In the genomic region with DNA sequence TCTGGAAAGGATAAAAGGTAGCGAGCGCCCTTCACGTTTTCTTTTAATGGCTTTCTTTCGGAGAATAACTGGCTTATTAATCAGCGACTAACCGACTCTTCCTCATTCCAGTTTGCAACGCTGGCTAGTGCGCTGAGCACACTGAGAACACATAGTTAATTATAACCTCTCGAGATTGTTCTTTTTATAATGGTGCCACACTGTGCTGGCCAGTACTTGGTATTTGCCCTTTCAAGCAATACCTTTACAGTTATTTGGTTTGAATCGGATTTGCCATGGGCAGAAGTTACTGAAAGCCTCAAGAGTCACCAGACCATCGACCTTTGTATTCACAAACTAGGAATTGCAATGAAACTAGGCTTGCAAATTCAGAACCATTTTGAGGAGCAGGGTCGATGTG, we compare ENCODE assay signal across 9 mouse cellular contexts. TPM values are rescaled to one million over a fixed set of nuclear protein-coding genes. Genes with fewer than 3 reads are reported as not detected.
DNase-seq lines count a peak whose midpoint lies in the region; ATAC-seq and TF ChIP-seq lines count a peak whose summit lies in the region.
"Had no signal": no experiment of that assay in that cellular context is flagged by ENCODE, and none has a peak within 500 bp of the region (broad histone marks: within the 10 kb centered on the region; RNA-seq: fewer than 3 reads in every experiment).

No protein-coding gene starts in this region.

- 0 out of 2 replicates have a peak, but pooled peaks have one; percentile 17 for ATAC-seq in forebrain, embryonic 15.5 days (replicated peaks)
- no peak for ATAC-seq in limb, embryonic 12.5 days (ENCODE audit: insufficient number of reproducible peaks, insufficient read depth, low FRiP score, low TSS enrichment, low read depth)
- no peak for ATAC-seq in stomach, embryonic 15.5 days (ENCODE audit: insufficient read depth, low FRiP score, low read depth)
- ATAC-seq in monocyte, adult 5-6 weeks (replicated peaks; ENCODE audit: insufficient number of reproducible peaks, low FRiP score, low TSS enrichment, poor library complexity, severe bottlenecking) = no peak

- H3K27ac ChIP-seq in ES-E14 (ENCODE audit: insufficient read depth, low read depth, low read length, poor library complexity, severe bottlenecking) = peak overlapping the region; percentile 98; the same call in 1 of the 2 replicates
- H3K27ac ChIP-seq in forebrain, embryonic 15.5 days (replicated peaks) = peak overlapping the region; percentile 96
- peak overlapping the region; percentile 91 for H3K27ac ChIP-seq in limb, embryonic 12.5 days
- H3K27ac ChIP-seq in stomach, embryonic 15.5 days = peak overlapping the region; percentile 96

- H3K4me3 ChIP-seq in ES-E14 (ENCODE audit: insufficient read depth in 1 of 2, low read depth in 1 of 2, low read length in 2 of 2, poor library complexity in 1 of 2, severe bottlenecking in 1 of 2) = peak overlapping the region; percentile 85 to 98
- peak overlapping the region; percentile 79 for H3K4me3 ChIP-seq in forebrain, embryonic 15.5 days
- H3K4me3 ChIP-seq in limb, embryonic 12.5 days (replicated peaks) = peak overlapping the region; percentile 92
- peak overlapping the region; percentile 86 for H3K4me3 ChIP-seq in stomach, embryonic 15.5 days (replicated peaks)

- H3K36me3 ChIP-seq in ES-E14 (ENCODE audit: control insufficient read depth, insufficient read depth, low read length, poor library complexity, severe bottlenecking) = peaks cover 11% of the 10 kb centered on the region
- peaks cover 16% of the 10 kb centered on the region for H3K36me3 ChIP-seq in forebrain, embryonic 15.5 days
- H3K36me3 ChIP-seq in limb, embryonic 12.5 days = peaks cover 25% of the 10 kb centered on the region
- H3K36me3 ChIP-seq in stomach, embryonic 15.5 days = peaks cover 9% of the 10 kb centered on the region

- peak overlapping the region; percentile 60 for H3K4me2 ChIP-seq in forebrain, embryonic 15.5 days (replicated peaks)
- peak overlapping the region; percentile 73 for H3K4me2 ChIP-seq in limb, embryonic 12.5 days
- peak overlapping the region; percentile 58 for H3K4me2 ChIP-seq in stomach, embryonic 15.5 days

- peak overlapping the region; percentile 97 for H3K9ac ChIP-seq in ES-E14 (ENCODE audit: insufficient read depth, low read depth, low read length, poor library complexity, severe bottlenecking)
- peak overlapping the region; percentile 87 for H3K9ac ChIP-seq in forebrain, embryonic 15.5 days (replicated peaks)
- H3K9ac ChIP-seq in limb, embryonic 12.5 days (replicated peaks) = peak overlapping the region; percentile 86
- H3K9ac ChIP-seq in stomach, embryonic 15.5 days = peak overlapping the region; percentile 78

- under 1% methylated on average over 12 of the region's 12 CpGs for WGBS in forebrain, embryonic 15.5 days
- 3% methylated on average over 12 of the region's 12 CpGs for WGBS in limb, embryonic 12.5 days
- 2% methylated on average over 12 of the region's 12 CpGs for WGBS in stomach, embryonic 15.5 days

- peak; percentile 36 for DNase-seq in embryo, embryonic 10 days (ENCODE audit: low spot score)
- DNase-seq in embryo, embryonic 11 days = no peak
- no peak for DNase-seq in ES-E14 (ENCODE audit: low read depth, low spot score)
- no peak for DNase-seq in thymus, postnatal 0 days (ENCODE audit: low spot score)

- peaks cover 2 to 3% of the 10 kb centered on the region in 2 experiments; a peak in 3 of 4 replicates for H3K4me1 ChIP-seq in ES-E14 (ENCODE audit: control insufficient read depth in 2 of 2, insufficient read depth in 2 of 2, low read length in 2 of 2, poor library complexity in 1 of 2)
- peaks cover 16% of the 10 kb centered on the region for H3K4me1 ChIP-seq in forebrain, embryonic 15.5 days
- H3K4me1 ChIP-seq in limb, embryonic 12.5 days (replicated peaks) = peaks cover 7% of the 10 kb centered on the region; the same call in 1 of the 2 replicates
- H3K4me1 ChIP-seq in stomach, embryonic 15.5 days = no peaks in the 10 kb centered on the region

- H3K27me3 ChIP-seq in forebrain, embryonic 15.5 days = no peaks in the 10 kb centered on the region
- no peaks in the 10 kb centered on the region for H3K27me3 ChIP-seq in limb, embryonic 12.5 days
- no peaks in the 10 kb centered on the region for H3K27me3 ChIP-seq in stomach, embryonic 15.5 days (replicated peaks)

- H3K9me3 ChIP-seq in ES-E14 (ENCODE audit: control insufficient read depth, insufficient read depth, low read depth, low read length) = no peaks in the 10 kb centered on the region
- no peaks in the 10 kb centered on the region for H3K9me3 ChIP-seq in forebrain, embryonic 15.5 days
- H3K9me3 ChIP-seq in limb, embryonic 12.5 days = no peaks in the 10 kb centered on the region
- H3K9me3 ChIP-seq in stomach, embryonic 15.5 days = no peaks in the 10 kb centered on the region

- in situ Hi-C loops in ES-E14 (cut with MboI; ENCODE audit: low sequenced_read_pairs in 2 of 2, unreplicated experiment in 2 of 2) = no loop called here

TF ChIP-seq in ES-E14, 5 proteins besides CTCF, POLR2A, EP300 and RAD21:
- TF ChIP-seq CHD2 (IDR thresholded peaks at IDR 0.05; ENCODE audit: low read depth, low read length) (no peak), ZNF384 (IDR thresholded peaks at IDR 0.05; ENCODE audit: low read depth, low read length) (no peak), HCFC1 (IDR thresholded peaks at IDR 0.05; ENCODE audit: borderline replicate concordance, insufficient read depth, low read length) (no peak), ZC3H11A (IDR thresholded peaks at IDR 0.05; ENCODE audit: borderline replicate concordance, low read depth, low read length) (no peak), MAFK (IDR thresholded peaks at IDR 0.05; ENCODE audit: insufficient read depth, low read depth, low read length) (no peak)
TF ChIP-seq in ES-E14: peak in this region for 0.

RNA-seq across cellular contexts. Expression of gene Pet117, which starts 0.7 kb away (rescaled TPM):
- total RNA-seq in ES-E14 (2012; rRNA removed) = not detected in 2 replicates
- 1.6 TPM in 1 of 2 replicates, not detected in the other for polyA plus RNA-seq in forebrain, embryonic 15.5 days (2015; fragmentation: Nextera tagmentation; extraction: Ambion mirVana)
- polyA plus RNA-seq in limb, embryonic 12.5 days (2016; fragmentation: Nextera tagmentation; extraction: Ambion mirVana) = 0.60 and 1.5 TPM in 2 replicates
- polyA plus RNA-seq in stomach, embryonic 15.5 days (2015; fragmentation: Nextera tagmentation; extraction: Ambion mirVana) = 0.84 and 6.1 TPM in 2 replicates
- polyA plus RNA-seq in thymus, postnatal 0 days (2015; fragmentation: Nextera tagmentation; extraction: Ambion mirVana) = 1.8 and 3.8 TPM in 2 replicates
- not detected in 3 replicates for total RNA-seq in monocyte, adult 5-6 weeks (2017)
- total RNA-seq: neutrophil, adult 5-6 weeks had no signal

RNA-seq across cellular contexts. Expression of gene Kat14, which starts 0.7 kb away (rescaled TPM):
- 37.7 and 43.9 TPM in 2 replicates for total RNA-seq in ES-E14 (2012; rRNA removed)
- 28.3 and 28.6 TPM in 2 replicates for polyA plus RNA-seq in forebrain, embryonic 15.5 days (2015; fragmentation: Nextera tagmentation; extraction: Ambion mirVana)
- polyA plus RNA-seq in limb, embryonic 12.5 days (2016; fragmentation: Nextera tagmentation; extraction: Ambion mirVana) = 54.6 and 54.7 TPM in 2 replicates
- 38.6 and 40.5 TPM in 2 replicates for polyA plus RNA-seq in stomach, embryonic 15.5 days (2015; fragmentation: Nextera tagmentation; extraction: Ambion mirVana)
- polyA plus RNA-seq in thymus, postnatal 0 days (2015; fragmentation: Nextera tagmentation; extraction: Ambion mirVana) = 29.0 and 31.5 TPM in 2 replicates
- total RNA-seq in monocyte, adult 5-6 weeks (2017) = 14.5 to 22.5 TPM (median 21.7 TPM) in 3 replicates

RNA-seq across cellular contexts. Expression of gene Ovol2, which starts 37.6 kb away (rescaled TPM):
- 1.8 and 2.1 TPM in 2 replicates for total RNA-seq in ES-E14 (2012; rRNA removed)
- polyA plus RNA-seq in forebrain, embryonic 15.5 days (2015; fragmentation: Nextera tagmentation; extraction: Ambion mirVana) = not detected in 2 replicates
- 1.4 and 1.8 TPM in 2 replicates for polyA plus RNA-seq in limb, embryonic 12.5 days (2016; fragmentation: Nextera tagmentation; extraction: Ambion mirVana)
- 3.6 and 4.0 TPM in 2 replicates for polyA plus RNA-seq in stomach, embryonic 15.5 days (2015; fragmentation: Nextera tagmentation; extraction: Ambion mirVana)
- 0.13 and 0.31 TPM in 2 replicates for polyA plus RNA-seq in thymus, postnatal 0 days (2015; fragmentation: Nextera tagmentation; extraction: Ambion mirVana)
- total RNA-seq in monocyte, adult 5-6 weeks (2017) = not detected in 3 replicates
- total RNA-seq: neutrophil, adult 5-6 weeks had no signal
